Comparison of ENCODE assay signal across 15 mouse cellular contexts in genomic region chr13:54951166-54951565, GRCm38 (mm10). TPM values are rescaled to one million over a fixed set of nuclear protein-coding genes. Genes with fewer than 3 reads are reported as not detected.
DNase-seq lines count a peak whose midpoint lies in the region; ATAC-seq and TF ChIP-seq lines count a peak whose summit lies in the region.
"Had no signal": no experiment of that assay in that cellular context is flagged by ENCODE, and none has a peak within 500 bp of the region (broad histone marks: within the 10 kb centered on the region; RNA-seq: fewer than 3 reads in every experiment).

No protein-coding gene starts in this region.

- peak overlapping the region; percentile 99 for H3K4me2 ChIP-seq in hindbrain, embryonic 12.5 days (replicated peaks)
- peak overlapping the region; percentile 89 for H3K4me2 ChIP-seq in midbrain, postnatal 0 days (ENCODE audit: low read depth, low read length, poor library complexity, severe bottlenecking)

- H3K27me3 ChIP-seq in megakaryocyte, embryonic 14.5 days (replicated peaks), result peaks cover 96% of the 10 kb centered on the region
- H3K27me3 ChIP-seq in hindbrain, embryonic 12.5 days, result peaks cover 97% of the 10 kb centered on the region
- H3K27me3 ChIP-seq in midbrain, postnatal 0 days (ENCODE audit: insufficient read depth, low read length), result no peaks in the 10 kb centered on the region; the same call in 1 of the 2 replicates

- WGBS in hindbrain, embryonic 12.5 days, result 60% methylated on average over 5 of the region's 5 CpGs
- WGBS in midbrain, postnatal 0 days, result 48% methylated on average over 5 of the region's 5 CpGs

- no peak for ATAC-seq in cerebellum, adult (ENCODE audit: insufficient number of reproducible peaks, low FRiP score, low TSS enrichment)
- ATAC-seq in megakaryocyte, adult 5-6 weeks (ENCODE audit: poor library complexity, severe bottlenecking), result no peak
- no peak for ATAC-seq in hindbrain, embryonic 12.5 days (ENCODE audit: low FRiP score)
- ATAC-seq in midbrain, postnatal 0 days (ENCODE audit: low FRiP score), result no peak
- ATAC-seq: inflammation-experienced regulatory T-cells, adult 6 months had no signal

- H3K4me3 ChIP-seq in megakaryocyte, embryonic 14.5 days (replicated peaks), result peak overlapping the region; percentile 48
- H3K4me3 ChIP-seq in hindbrain, embryonic 12.5 days, result peak overlapping the region; percentile 69; the same call in 1 of the 2 replicates
- peak overlapping the region; percentile 87 for H3K4me3 ChIP-seq in midbrain, postnatal 0 days (ENCODE audit: low read depth, low read length)

- no peaks in the 10 kb centered on the region for H3K36me3 ChIP-seq in megakaryocyte, embryonic 14.5 days (replicated peaks; ENCODE audit: low read length)
- H3K36me3 ChIP-seq in hindbrain, embryonic 12.5 days, result no peaks in the 10 kb centered on the region
- no peaks in the 10 kb centered on the region for H3K36me3 ChIP-seq in midbrain, postnatal 0 days (ENCODE audit: insufficient read depth, low read length)

- intact Hi-C loops in gastrocnemius, postnatal 14 days (cut with DNase I; ENCODE audit: low total_unique reads), result no loop called here

- no peak overlapping the region for H3K27ac ChIP-seq in hindbrain, embryonic 12.5 days
- no peak overlapping the region for H3K27ac ChIP-seq in midbrain, postnatal 0 days (ENCODE audit: low read depth, low read length)

- no peak overlapping the region for H3K9ac ChIP-seq in hindbrain, embryonic 12.5 days
- H3K9ac ChIP-seq in midbrain, postnatal 0 days (replicated peaks; ENCODE audit: low read length, poor library complexity, severe bottlenecking), result peak overlapping the region; percentile 88; the same call in 1 of the 2 replicates

- peak; percentile 49 for TF ChIP-seq CTCF in midbrain, postnatal 0 days (IDR thresholded peaks at IDR 0.05)

- peaks cover 11% of the 10 kb centered on the region for H3K4me1 ChIP-seq in megakaryocyte, embryonic 14.5 days
- H3K4me1 ChIP-seq in hindbrain, embryonic 12.5 days, result peaks cover 43% of the 10 kb centered on the region
- H3K4me1 ChIP-seq in midbrain, postnatal 0 days (ENCODE audit: insufficient read depth, low read length), result peaks cover 9% of the 10 kb centered on the region

- H3K9me3 ChIP-seq in megakaryocyte, embryonic 14.5 days, result no peaks in the 10 kb centered on the region
- no peaks in the 10 kb centered on the region for H3K9me3 ChIP-seq in hindbrain, embryonic 12.5 days (replicated peaks)
- no peaks in the 10 kb centered on the region for H3K9me3 ChIP-seq in midbrain, postnatal 0 days (ENCODE audit: low read length)

- peak; percentile 56 for DNase-seq in cerebellum, adult 11-12 months
- DNase-seq in midbrain, postnatal 0 days (ENCODE audit: low spot score), result no peak
- DNase-seq in thymus, postnatal 10 days (ENCODE audit: low spot score in 2 of 2), result no peak
- DNase-seq in gastrocnemius, postnatal 14 days, result no peak
- DNase-seq: adrenal gland, adult 8-10 months; cerebellum, postnatal 14 days; kidney, postnatal 10 days; layer of hippocampus, adult 9-11 months; lung, adult 2 months; spleen, adult 18-20 months had no signal

RNA-seq across cellular contexts. Expression of gene Unc5a, which starts 2.0 kb away (rescaled TPM):
- polyA plus RNA-seq in megakaryocyte, embryonic 14.5 days (2012; ENCODE audit: insufficient read depth, low replicate concordance), result not detected in 2 replicates
- total RNA-seq in megakaryocyte, adult 5-6 weeks (2015), result 0.38 and 0.71 TPM in 2 replicates
- 0.24 and 1.8 TPM in 2 replicates for total RNA-seq in megakaryocyte, adult 5-6 weeks (2017)
- polyA plus RNA-seq in hindbrain, embryonic 12.5 days (2016; fragmentation: Nextera tagmentation; extraction: Ambion mirVana), result 5.8 and 6.1 TPM in 2 replicates
- 24.2 and 29.0 TPM in 2 replicates for total RNA-seq in midbrain, postnatal 0 days (2014; rRNA removed)
- 12.7 and 14.3 TPM in 2 replicates for polyA plus RNA-seq in midbrain, postnatal 0 days (2015; fragmentation: Nextera tagmentation; extraction: Ambion mirVana)
- 1 to 10 TPM; 3.5 to 4.2 TPM for total RNA-seq in gastrocnemius, postnatal 14 days (2021)
